Mouse (Mus musculus): ENCODE data around the gene Wdr86. TPM values are rescaled to one million over a fixed set of nuclear protein-coding genes. Genes with fewer than 3 reads are reported as not detected.

Gene Wdr86
- not detected for total RNA-seq (2023)

GRCm38 (mm10) chr5:24730488-24730871 is at the start of gene Wdr86:
TSS of gene Wdr86 (minus strand) at chr5:24730727.

GRCm38 (mm10) chr5:24757816-24758215 is 27.3 kb upstream of the Wdr86 start, which contains the start of gene Crygn:
TSS of gene Crygn (minus strand) at chr5:24758008.

GRCm38 (mm10) chr5:24685366-24686093 is 45.0 kb downstream of the Wdr86 start, which contains the start of gene Nub1:
TSS of gene Nub1 (plus strand) at chr5:24685532.

Other genes with a start within 250 kb of the Wdr86 start
- not detected for gene Gbx1, start 203.5 kb downstream of the Wdr86 start, total RNA-seq (2023)
- not detected for gene Asb10, start 189.7 kb downstream of the Wdr86 start, total RNA-seq (2023)
- gene 4931409K22Rik, start 173.9 kb downstream of the Wdr86 start, total RNA-seq (2023): not detected
- 41.3 TPM for gene Abcf2, start 153.3 kb downstream of the Wdr86 start, total RNA-seq (2023)
- gene Chpf2, start 144.0 kb downstream of the Wdr86 start, total RNA-seq (2023): 37.3 TPM
- gene Smarcd3, start 106.3 kb downstream of the Wdr86 start, total RNA-seq (2023): not detected
- gene Nub1, start 45.2 kb downstream of the Wdr86 start, total RNA-seq (2023): 89.6 TPM
- not detected for gene Crygn, start 27.3 kb upstream of the Wdr86 start, total RNA-seq (2023)
- 62.2 TPM for gene Rheb, start 111.9 kb upstream of the Wdr86 start, total RNA-seq (2023)

Data from CD8-positive naive resting alpha-beta T cell, adult 57 days (primary cell).